17 mouse cellular contexts compared by ENCODE assay signal in genomic region chr12:85347196-85347595, GRCm38 (mm10). TPM values are rescaled to one million over a fixed set of nuclear protein-coding genes. Genes with fewer than 3 reads are reported as not detected.
DNase-seq lines count a peak whose midpoint lies in the region; ATAC-seq and TF ChIP-seq lines count a peak whose summit lies in the region.
"Had no signal": no experiment of that assay in that cellular context is flagged by ENCODE, and none has a peak within 500 bp of the region (broad histone marks: within the 10 kb centered on the region; RNA-seq: fewer than 3 reads in every experiment).

No protein-coding gene starts in this region.

- WGBS in lung, embryonic 15.5 days: 65% methylated on average over 3 of the region's 3 CpGs
- WGBS in limb, embryonic 15.5 days: 78% methylated on average over 3 of the region's 3 CpGs

- H3K4me1 ChIP-seq in lung, embryonic 15.5 days: peaks cover 4% of the 10 kb centered on the region; the same call in 1 of the 2 replicates
- H3K4me1 ChIP-seq in bone marrow macrophage, adult 2 months (ENCODE audit: control insufficient read depth, insufficient read depth, low read length): peaks cover 68% of the 10 kb centered on the region
- H3K4me1 ChIP-seq in limb, embryonic 15.5 days: peaks cover 5% of the 10 kb centered on the region; the same call in 1 of the 2 replicates
- H3K4me1 ChIP-seq: limb, embryonic 12.5 days; stomach, embryonic 15.5 days had no signal

- peak; percentile 49 for DNase-seq in kidney, adult 11 months
- DNase-seq in kidney, postnatal 14 days: no peak
- DNase-seq in lung, adult 18-20 months: no peak
- DNase-seq in right cerebral cortex, adult 2 months (ENCODE audit: low spot score in 2 of 2): no peak
- DNase-seq: adrenal gland, adult 2 months; cerebellum, adult 9-10 months; forebrain, postnatal 0 days; gastrocnemius, postnatal 14 days; thymus, postnatal 14 days had no signal

- TF ChIP-seq POLR2A in bone marrow macrophage, adult 2 months (IDR thresholded peaks at IDR 0.05; ENCODE audit: borderline replicate concordance, low read depth, low read length): no peak

- no peak overlapping the region for H3K4me3 ChIP-seq in lung, embryonic 15.5 days
- H3K4me3 ChIP-seq in bone marrow macrophage, adult 2 months (ENCODE audit: insufficient read depth, low read length): no peak overlapping the region
- no peak overlapping the region for H3K4me3 ChIP-seq in limb, embryonic 15.5 days
- H3K4me3 ChIP-seq: heart, embryonic 10.5 days; limb, embryonic 12.5 days; stomach, embryonic 15.5 days had no signal

- no peak for TF ChIP-seq CTCF in bone marrow macrophage, adult 2 months (IDR thresholded peaks at IDR 0.05; ENCODE audit: low read depth, low read length)

- no peak overlapping the region for H3K9ac ChIP-seq in lung, embryonic 15.5 days
- H3K9ac ChIP-seq in limb, embryonic 15.5 days: no peak overlapping the region
- H3K9ac ChIP-seq: forebrain, postnatal 0 days; limb, embryonic 12.5 days; stomach, embryonic 15.5 days had no signal

- H3K36me3 ChIP-seq in lung, embryonic 15.5 days: peaks cover 33% of the 10 kb centered on the region
- H3K36me3 ChIP-seq in limb, embryonic 15.5 days: peaks cover 23% of the 10 kb centered on the region

- H3K27ac ChIP-seq in lung, embryonic 15.5 days: peak overlapping the region; percentile 47; the same call in 1 of the 2 replicates
- H3K27ac ChIP-seq in bone marrow macrophage, adult 2 months (ENCODE audit: insufficient read depth, low read depth, low read length): peak overlapping the region; percentile 98
- H3K27ac ChIP-seq in limb, embryonic 15.5 days: 0 out of 2 replicates have a peak overlapping the region, but pooled peaks have one; percentile 3
- H3K27ac ChIP-seq: heart, embryonic 10.5 days; stomach, embryonic 15.5 days had no signal

- H3K9me3 ChIP-seq in lung, embryonic 15.5 days: no peaks in the 10 kb centered on the region
- H3K9me3 ChIP-seq in limb, embryonic 15.5 days: no peaks in the 10 kb centered on the region
- H3K9me3 ChIP-seq: heart, embryonic 10.5 days; limb, embryonic 12.5 days; stomach, embryonic 15.5 days had no signal

- no peak for ATAC-seq in lung, embryonic 15.5 days (ENCODE audit: borderline replicate concordance, extremely low read depth, low FRiP score, low TSS enrichment)
- no peak for ATAC-seq in limb, embryonic 15.5 days (ENCODE audit: insufficient number of reproducible peaks, low FRiP score, low TSS enrichment, low read depth)
- no peak for ATAC-seq in CD4-positive, CD25-positive, alpha-beta regulatory T cell, adult 4 months
- ATAC-seq: midbrain, embryonic 16.5 days had no signal

- H3K27me3 ChIP-seq in lung, embryonic 15.5 days: no peaks in the 10 kb centered on the region
- no peaks in the 10 kb centered on the region for H3K27me3 ChIP-seq in limb, embryonic 15.5 days
- H3K27me3 ChIP-seq: limb, embryonic 12.5 days; stomach, embryonic 15.5 days had no signal

- no peak overlapping the region for H3K4me2 ChIP-seq in lung, embryonic 15.5 days
- no peak overlapping the region for H3K4me2 ChIP-seq in limb, embryonic 15.5 days
- H3K4me2 ChIP-seq: limb, embryonic 12.5 days; stomach, embryonic 15.5 days had no signal

RNA-seq across cellular contexts. Expression of gene Nek9, which starts 8.0 kb away (rescaled TPM):
- 19.5 and 21.1 TPM in 2 replicates for polyA plus RNA-seq in lung, embryonic 15.5 days (2015; fragmentation: Nextera tagmentation; extraction: Ambion mirVana)
- polyA plus RNA-seq in bone marrow macrophage, adult 2 months (2012; ENCODE audit: insufficient read depth, insufficient read length, missing spikeins): 46.6 and 52.4 TPM in 2 replicates
- polyA plus RNA-seq in limb, embryonic 15.5 days (2015; fragmentation: Nextera tagmentation; extraction: Ambion mirVana): 17.4 and 23.1 TPM in 2 replicates
- polyA plus RNA-seq in CD4-positive, CD25-positive, alpha-beta regulatory T cell, adult 4 months (2017; shearing (Covaris generic)): 10 to 100 TPM; 11.2 to 13.9 TPM

RNA-seq across cellular contexts. Expression of gene Tmed10, which starts 27.5 kb away (rescaled TPM):
- polyA plus RNA-seq in lung, embryonic 15.5 days (2015; fragmentation: Nextera tagmentation; extraction: Ambion mirVana): 321 and 334 TPM in 2 replicates
- 291 and 303 TPM in 2 replicates for polyA plus RNA-seq in bone marrow macrophage, adult 2 months (2012; ENCODE audit: insufficient read depth, insufficient read length, missing spikeins)
- 361 and 367 TPM in 2 replicates for polyA plus RNA-seq in limb, embryonic 15.5 days (2015; fragmentation: Nextera tagmentation; extraction: Ambion mirVana)
- polyA plus RNA-seq in CD4-positive, CD25-positive, alpha-beta regulatory T cell, adult 4 months (2017; shearing (Covaris generic)): 100 to 1,000 TPM; 211 to 243 TPM

RNA-seq across cellular contexts. Expression of gene Zc2hc1c, which starts 58.8 kb away (rescaled TPM):
- polyA plus RNA-seq in lung, embryonic 15.5 days (2015; fragmentation: Nextera tagmentation; extraction: Ambion mirVana): 1.7 TPM in 2 replicates
- polyA plus RNA-seq in bone marrow macrophage, adult 2 months (2012; ENCODE audit: insufficient read depth, insufficient read length, missing spikeins): not detected in 2 replicates
- 1.9 and 2.2 TPM in 2 replicates for polyA plus RNA-seq in limb, embryonic 15.5 days (2015; fragmentation: Nextera tagmentation; extraction: Ambion mirVana)
- polyA plus RNA-seq in CD4-positive, CD25-positive, alpha-beta regulatory T cell, adult 4 months (2017; shearing (Covaris generic)): under 1 TPM; 0.39 to 0.65 TPM

RNA-seq across cellular contexts. Expression of gene Acyp1, which starts 59.0 kb away (rescaled TPM):
- polyA plus RNA-seq in lung, embryonic 15.5 days (2015; fragmentation: Nextera tagmentation; extraction: Ambion mirVana): 53.8 and 55.5 TPM in 2 replicates
- polyA plus RNA-seq in bone marrow macrophage, adult 2 months (2012; ENCODE audit: insufficient read depth, insufficient read length, missing spikeins): 23.5 and 24.0 TPM in 2 replicates
- polyA plus RNA-seq in limb, embryonic 15.5 days (2015; fragmentation: Nextera tagmentation; extraction: Ambion mirVana): 41.8 and 42.0 TPM in 2 replicates
- 10 to 100 TPM; 55.7 to 59.0 TPM for polyA plus RNA-seq in CD4-positive, CD25-positive, alpha-beta regulatory T cell, adult 4 months (2017; shearing (Covaris generic))

Comparison
In these comparisons a context has a peak if more than half of its experiments do, and no peak if none do; other contexts are left out.
1. H3K27ac ChIP-seq: peak in every context shown above with its lines; median percentile 98 in bone marrow macrophage, adult 2 months; 47 in lung, embryonic 15.5 days; 3 in limb, embryonic 15.5 days.